Mouse (Mus musculus): ENCODE results near the gene Myo5c. TPM values are rescaled to one million over a fixed set of nuclear protein-coding genes. Genes with fewer than 3 reads are reported as not detected.
"Not testable (repeated sequence)": the region's sequence is repeated elsewhere in the genome, so short reads cannot be mapped to it uniquely, and the experiment has no call there.

The Myo5c gene
- total and polyA plus RNA-seq, 3 experiments: 3.8 to 5.2 (median 4.4) TPM

- DNase-seq (ENCODE audit: extremely low read depth): no peak
- H3K4me1 ChIP-seq (ENCODE audit: control insufficient read depth in 1 of 2, insufficient read depth in 2 of 2): peaks cover 3 to 18% of the 10 kb centered on the region in 2 experiments; a peak in 3 of 4 replicates
- H3K9me3 ChIP-seq (replicated peaks; ENCODE audit: low read length): no peaks in the 10 kb centered on the region
- in situ Hi-C loops (cut with MboI; ENCODE audit: low pct_ligation_motif_present, low pct_unique_long_range_greater_than_20kb, low sequenced_read_pairs): no loop called here
- no peaks in the 10 kb centered on the region for H3K27me3 ChIP-seq (replicated peaks)
- H3K27ac ChIP-seq (ENCODE audit: insufficient read depth, low read depth): no peak overlapping the region
- TF ChIP-seq POLR2AphosphoS2 (IDR thresholded peaks at IDR 0.05; ENCODE audit: low read depth, low read length): no peak
- H3K9ac ChIP-seq (ENCODE audit: insufficient read depth, low read depth): no peak overlapping the region
- H3K4me2 ChIP-seq (ENCODE audit: insufficient read depth, low read depth, poor library complexity, severe bottlenecking): no peak overlapping the region
- H3K4me3 ChIP-seq (replicated peaks in 1 of 3; ENCODE audit: low read depth in 2 of 3, low read length in 2 of 3, poor library complexity in 1 of 3): no peak overlapping the region
- dilution Hi-C loops (cut with MboI; ENCODE audit: extremely low pct_ligation_motif_present, extremely low pct_unique_long_range_greater_than_20kb, low sequenced_read_pairs): no loop called here
- no peaks in the 10 kb centered on the region for H3K36me3 ChIP-seq (replicated peaks in 1 of 2; ENCODE audit: control insufficient read depth in 1 of 2, insufficient read depth in 1 of 2, low read length in 1 of 2)
- H3K79me2 ChIP-seq (replicated peaks; ENCODE audit: control insufficient read depth, extremely low read depth, insufficient read depth, poor library complexity, severe bottlenecking): no peaks in the 10 kb centered on the region
Observed at GRCm38 (mm10) chr9:75247870-75248269, 16.1 kb downstream of the Myo5c start.

- peaks cover 7 to 22% of the 10 kb centered on the region in 2 experiments for H3K4me1 ChIP-seq (ENCODE audit: control insufficient read depth in 1 of 2, insufficient read depth in 2 of 2)
- H3K27ac ChIP-seq (ENCODE audit: insufficient read depth, low read depth): no peak overlapping the region
- no peak overlapping the region for H3K4me2 ChIP-seq (ENCODE audit: insufficient read depth, low read depth, poor library complexity, severe bottlenecking)
- H3K9ac ChIP-seq (ENCODE audit: insufficient read depth, low read depth): no peak overlapping the region
- H3K36me3 ChIP-seq (replicated peaks in 1 of 2; ENCODE audit: control insufficient read depth in 1 of 2, insufficient read depth in 1 of 2, low read length in 1 of 2): no peaks in the 10 kb centered on the region
- H3K79me2 ChIP-seq (replicated peaks; ENCODE audit: control insufficient read depth, extremely low read depth, insufficient read depth, poor library complexity, severe bottlenecking): no peaks in the 10 kb centered on the region
- no peaks in the 10 kb centered on the region for H3K9me3 ChIP-seq (replicated peaks; ENCODE audit: low read length)
- TF ChIP-seq PAX5 (IDR thresholded peaks at IDR 0.05; ENCODE audit: low read length) (no peak), CTCF (conservative IDR thresholded peaks at IDR 0.05 in 1 of 2, IDR thresholded peaks at IDR 0.05 in 1 of 2; ENCODE audit: low read depth in 2 of 2, low read length in 2 of 2) (no peak), UBTF (IDR thresholded peaks at IDR 0.05; ENCODE audit: low read depth, low read length) (no peak), BHLHE40 (IDR thresholded peaks at IDR 0.05; ENCODE audit: low read depth, low read length) (no peak)
- no peak for DNase-seq (ENCODE audit: extremely low read depth)
- no peak overlapping the region for H3K4me3 ChIP-seq (replicated peaks in 1 of 3; ENCODE audit: low read depth in 2 of 3, low read length in 2 of 3, poor library complexity in 1 of 3)
- in situ Hi-C loops (cut with MboI; ENCODE audit: low pct_ligation_motif_present, low pct_unique_long_range_greater_than_20kb, low sequenced_read_pairs): no loop called here
- dilution Hi-C loops (cut with MboI; ENCODE audit: extremely low pct_ligation_motif_present, extremely low pct_unique_long_range_greater_than_20kb, low sequenced_read_pairs): no loop called here
- no peaks in the 10 kb centered on the region for H3K27me3 ChIP-seq (replicated peaks)
Observed at GRCm38 (mm10) chr9:75248359-75248758, 16.5 kb downstream of the Myo5c start.

- in situ Hi-C loops (cut with MboI; ENCODE audit: low pct_ligation_motif_present, low pct_unique_long_range_greater_than_20kb, low sequenced_read_pairs): no loop called here
- Histone ChIP-seq H3K9ac (ENCODE audit: insufficient read depth, low read depth) (no peak overlapping the region), H3K4me2 (ENCODE audit: insufficient read depth, low read depth, poor library complexity, severe bottlenecking) (no peak overlapping the region), H3K4me1 (ENCODE audit: control insufficient read depth in 1 of 2, insufficient read depth in 2 of 2) (peaks cover 11 to 27% of the 10 kb centered on the region in 2 experiments), H3K36me3 (replicated peaks in 1 of 2; ENCODE audit: control insufficient read depth in 1 of 2, insufficient read depth in 1 of 2, low read length in 1 of 2) (no peaks in the 10 kb centered on the region), H3K27me3 (replicated peaks) (no peaks in the 10 kb centered on the region), H3K27ac (ENCODE audit: insufficient read depth, low read depth) (no peak overlapping the region), H3K4me3 (replicated peaks in 1 of 3; ENCODE audit: low read depth in 2 of 3, low read length in 2 of 3, poor library complexity in 1 of 3) (no peak overlapping the region), H3K9me3 (replicated peaks; ENCODE audit: low read length) (no peaks in the 10 kb centered on the region), H3K79me2 (replicated peaks; ENCODE audit: control insufficient read depth, extremely low read depth, insufficient read depth, poor library complexity, severe bottlenecking) (no peaks in the 10 kb centered on the region)
- DNase-seq (ENCODE audit: extremely low read depth): no peak
- dilution Hi-C loops (cut with MboI; ENCODE audit: extremely low pct_ligation_motif_present, extremely low pct_unique_long_range_greater_than_20kb, low sequenced_read_pairs): no loop called here
- no peak for TF ChIP-seq PAX5 (IDR thresholded peaks at IDR 0.05; ENCODE audit: low read length)
- no peak for TF ChIP-seq GABPA (IDR thresholded peaks at IDR 0.05; ENCODE audit: insufficient replicate concordance, low read depth, low read length)
- no peak for TF ChIP-seq MYC (IDR thresholded peaks at IDR 0.05; ENCODE audit: low read depth, low read length)
- TF ChIP-seq CHD2 (IDR thresholded peaks at IDR 0.05; ENCODE audit: low read length): no peak
- no peak for TF ChIP-seq ZKSCAN1 (IDR thresholded peaks at IDR 0.05; ENCODE audit: borderline replicate concordance, low read depth, low read length)
- TF ChIP-seq MAZ (IDR thresholded peaks at IDR 0.05; ENCODE audit: low read depth, low read length): no peak
- TF ChIP-seq HCFC1 (IDR thresholded peaks at IDR 0.05; ENCODE audit: low read depth, low read length): no peak
- no peak for TF ChIP-seq CHD1 (IDR thresholded peaks at IDR 0.05; ENCODE audit: low read depth, low read length)
- no peak for TF ChIP-seq CTCF (conservative IDR thresholded peaks at IDR 0.05 in 1 of 2, IDR thresholded peaks at IDR 0.05 in 1 of 2; ENCODE audit: low read depth in 2 of 2, low read length in 2 of 2)
- TF ChIP-seq IRF4 (IDR thresholded peaks at IDR 0.05; ENCODE audit: low read depth, low read length): no peak
- no peak for TF ChIP-seq MXI1 (IDR thresholded peaks at IDR 0.05; ENCODE audit: low read depth, low read length)
- TF ChIP-seq ELF1 (IDR thresholded peaks at IDR 0.05; ENCODE audit: low read depth, low read length): no peak
- no peak for TF ChIP-seq USF2 (conservative IDR thresholded peaks at IDR 0.05; ENCODE audit: low read depth, low read length)
- TF ChIP-seq ETS1 (conservative IDR thresholded peaks at IDR 0.05; ENCODE audit: low read depth, low read length): no peak
- TF ChIP-seq KAT2A (IDR thresholded peaks at IDR 0.05; ENCODE audit: insufficient replicate concordance, low read length): no peak
- TF ChIP-seq BHLHE40 (IDR thresholded peaks at IDR 0.05; ENCODE audit: low read depth, low read length): no peak
- no peak for TF ChIP-seq JUN (IDR thresholded peaks at IDR 0.05; ENCODE audit: insufficient read depth, low read depth, low read length)
- no peak for TF ChIP-seq ZC3H11A (IDR thresholded peaks at IDR 0.05; ENCODE audit: low read depth, low read length)
- no peak for TF ChIP-seq POLR2AphosphoS2 (IDR thresholded peaks at IDR 0.05; ENCODE audit: low read depth, low read length)
Observed at GRCm38 (mm10) chr9:75248874-75249273, 17.1 kb downstream of the Myo5c start.

- dilution Hi-C loops (cut with MboI; ENCODE audit: extremely low pct_ligation_motif_present, extremely low pct_unique_long_range_greater_than_20kb, low sequenced_read_pairs); H3K4me2 ChIP-seq (ENCODE audit: insufficient read depth, low read depth, poor library complexity, severe bottlenecking); H3K4me3 ChIP-seq (replicated peaks in 1 of 3; ENCODE audit: low read depth in 2 of 3, low read length in 2 of 3, poor library complexity in 1 of 3); H3K9me3 ChIP-seq (replicated peaks; ENCODE audit: low read length); H3K79me2 ChIP-seq (replicated peaks; ENCODE audit: control insufficient read depth, extremely low read depth, insufficient read depth, poor library complexity, severe bottlenecking); DNase-seq (ENCODE audit: extremely low read depth); H3K27ac ChIP-seq (ENCODE audit: insufficient read depth, low read depth); in situ Hi-C loops (cut with MboI; ENCODE audit: low pct_ligation_motif_present, low pct_unique_long_range_greater_than_20kb, low sequenced_read_pairs); H3K9ac ChIP-seq (ENCODE audit: insufficient read depth, low read depth); H3K36me3 ChIP-seq (replicated peaks in 1 of 2; ENCODE audit: control insufficient read depth in 1 of 2, insufficient read depth in 1 of 2, low read length in 1 of 2); H3K27me3 ChIP-seq (replicated peaks): not testable (repeated sequence)
- peaks cover 18 to 35% of the 10 kb centered on the region in 2 experiments for H3K4me1 ChIP-seq (ENCODE audit: control insufficient read depth in 1 of 2, insufficient read depth in 2 of 2)
Observed at GRCm38 (mm10) chr9:75253158-75253557, 21.3 kb downstream of the Myo5c start.

Data from CH12.LX (cell line).